Mouse (Mus musculus) lung, adult 18-20 months (tissue): Measurements from ENCODE around the gene Tiam2.

ENCODE experiments used
- DNase-seq, 2 experiments: peaks; one replicate each; pipeline ENCODE4 v3.0.0; 2022; ENCODE audit warnings: mixed read lengths in 2 of 2

Tiam2 gene

GRCm38 (mm10) chr17:3397836-3398235, 71.5 kb downstream of the Tiam2 start:
- no peak for DNase-seq

DNA sequence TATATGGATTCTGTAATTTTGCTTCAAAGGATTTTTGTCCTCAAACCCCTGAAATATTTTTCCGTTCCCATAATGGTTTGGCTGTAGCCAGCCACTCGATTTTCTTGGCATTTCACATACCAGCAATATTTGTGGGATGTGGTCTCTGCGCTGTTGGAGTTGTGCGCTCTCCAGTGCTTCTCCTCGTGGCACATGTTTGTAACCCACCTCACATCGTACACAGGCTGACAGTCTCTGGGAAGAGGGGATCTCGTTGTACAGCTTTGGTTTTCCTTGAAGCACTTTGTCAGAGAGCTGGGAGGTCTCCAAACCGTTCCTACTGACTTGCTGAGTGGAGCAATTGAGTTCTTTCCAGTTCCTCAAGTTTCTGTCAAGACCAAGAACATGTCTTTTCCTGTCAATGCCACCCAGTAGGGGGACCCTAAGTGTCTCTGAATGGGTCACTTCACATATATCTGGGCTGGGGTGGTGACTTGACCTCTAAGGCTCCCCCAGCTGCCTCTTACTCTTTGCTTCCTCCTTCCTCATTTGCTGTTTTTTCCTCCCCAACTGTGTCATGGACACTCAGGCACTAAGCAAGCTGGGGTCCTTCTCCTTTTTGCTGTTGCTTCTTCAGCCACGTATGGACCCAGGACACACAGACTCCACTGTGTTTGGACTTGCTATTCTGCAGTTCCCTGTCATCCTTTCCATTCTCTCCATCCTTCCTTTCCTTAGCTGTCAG, 79.1 kb downstream of the Tiam2 start:
- no peak for DNase-seq

DNA sequence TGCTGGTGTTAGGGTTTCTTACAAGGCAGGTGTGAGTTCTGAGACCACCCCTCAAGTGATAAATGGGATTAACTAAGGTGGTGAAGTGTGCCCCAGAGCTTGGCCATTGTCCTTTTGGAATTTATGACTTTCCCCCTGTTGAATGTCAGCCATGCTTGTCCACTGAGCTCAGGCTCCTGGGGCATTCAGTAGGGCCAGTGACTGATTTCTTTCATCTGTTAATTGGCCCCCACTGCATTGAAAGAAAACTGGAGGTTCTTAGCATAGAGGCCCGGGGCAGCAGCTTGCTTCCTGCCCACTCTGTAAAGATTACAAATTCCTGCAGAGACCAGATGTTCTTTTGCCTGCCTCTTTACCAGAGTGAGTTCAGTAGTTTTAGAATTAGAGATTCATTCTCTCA, 80.7 kb downstream of the Tiam2 start:
- no peak for DNase-seq

- DNase-seq: no peak
These were observed 83.9 kb downstream of the Tiam2 start for GRCm38 (mm10) chr17:3410307-3410706.

GRCm38 (mm10) chr17:3412771-3413170, 86.4 kb downstream of the Tiam2 start:
- no peak for DNase-seq

- DNase-seq: peak; percentile 6 to 18
These were observed 89.2 kb downstream of the Tiam2 start for GRCm38 (mm10) chr17:3415580-3415979.

DNA sequence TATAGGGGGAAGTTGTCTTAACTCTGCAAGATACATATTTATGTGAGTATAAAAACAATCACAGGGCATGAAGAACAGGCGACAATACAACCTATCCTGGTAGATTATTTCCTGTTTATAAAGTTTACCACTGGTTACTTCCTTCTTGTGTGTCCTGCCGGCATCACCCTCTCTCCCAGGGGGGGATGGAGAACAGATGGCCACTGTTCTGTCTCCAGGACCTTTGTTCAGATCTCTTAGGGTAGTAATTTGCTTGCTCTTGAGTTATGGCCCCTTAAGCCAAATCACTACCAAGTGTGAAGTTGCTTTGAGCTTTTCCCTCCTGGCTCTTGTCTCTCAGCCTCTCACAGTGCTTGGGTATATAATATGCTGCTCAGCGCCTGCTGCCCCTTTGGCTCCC, 90.0 kb downstream of the Tiam2 start:
- DNase-seq: no peak

GRCm38 (mm10) chr17:3419368-3419928, 93.1 kb downstream of the Tiam2 start:
- DNase-seq: no peak

GRCm38 (mm10) chr17:3420148-3420547, 93.8 kb downstream of the Tiam2 start:
- DNase-seq: no peak

DNA sequence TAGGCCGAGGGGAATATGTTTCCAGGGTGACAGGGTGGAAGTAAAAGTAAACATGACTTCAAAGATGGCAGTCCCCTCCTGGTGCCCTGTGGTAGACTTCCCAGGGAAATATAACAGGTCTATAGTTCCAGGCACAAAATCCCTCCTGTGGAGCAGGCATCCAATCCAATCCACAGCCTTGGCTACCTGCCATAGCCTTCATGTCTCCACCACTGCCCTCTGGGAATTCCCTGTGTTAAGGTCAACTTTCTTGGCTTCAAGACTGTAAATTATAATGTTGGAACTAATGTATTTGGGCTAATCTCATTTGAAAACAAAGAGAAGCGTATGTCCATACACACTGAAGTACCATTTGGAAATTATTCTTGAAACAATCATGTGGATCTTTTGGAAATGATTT, 97.0 kb downstream of the Tiam2 start:
- DNase-seq: no peak

GRCm38 (mm10) chr17:3428659-3429058, 102.3 kb downstream of the Tiam2 start:
- DNase-seq: no peak

DNA sequence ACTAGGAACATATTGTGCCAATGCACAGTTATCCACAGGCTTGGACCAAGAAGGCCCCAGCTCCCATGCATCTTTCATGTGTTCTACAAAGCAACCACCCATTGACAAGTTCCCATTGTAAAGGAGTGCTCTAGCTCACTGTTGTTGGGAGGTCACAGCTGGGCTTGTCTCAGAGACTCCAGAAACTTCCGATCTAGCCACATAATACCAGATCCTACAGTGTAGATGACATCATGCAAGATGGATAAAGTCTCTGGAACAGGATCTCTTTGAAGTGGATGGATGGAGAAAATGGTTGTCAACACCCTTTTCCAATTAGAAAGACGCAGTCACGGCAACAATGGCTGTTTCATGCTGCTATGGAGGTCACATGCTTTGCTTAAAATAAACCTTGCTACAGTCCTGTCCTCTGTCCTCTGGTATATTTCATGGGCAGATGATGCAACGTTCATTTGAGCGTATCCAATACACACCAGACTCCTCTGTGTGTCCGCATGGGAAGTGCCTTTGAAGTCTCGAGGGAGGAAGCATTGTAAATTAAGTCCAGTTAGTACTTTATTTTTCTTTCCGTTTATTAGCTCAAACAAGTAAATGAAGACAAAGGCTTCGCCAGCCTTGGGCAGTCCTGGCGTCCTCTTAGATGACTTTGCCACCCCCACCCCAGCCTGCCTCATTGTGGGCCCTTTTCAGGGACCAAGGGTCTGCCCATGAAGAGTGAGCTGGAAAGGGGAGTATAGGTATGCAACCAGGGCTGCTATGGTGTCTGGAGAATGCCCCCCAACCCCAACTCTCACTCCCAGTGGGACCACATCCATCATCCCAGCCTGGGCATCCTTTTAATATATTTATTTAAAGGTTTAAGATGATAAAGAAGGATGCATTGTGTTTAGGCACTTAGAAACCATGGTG, 106.5 kb downstream of the Tiam2 start:
- DNase-seq: no peak

- DNase-seq: no peak
These were observed 107.3 kb downstream of the Tiam2 start for GRCm38 (mm10) chr17:3433521-3434271.

DNA sequence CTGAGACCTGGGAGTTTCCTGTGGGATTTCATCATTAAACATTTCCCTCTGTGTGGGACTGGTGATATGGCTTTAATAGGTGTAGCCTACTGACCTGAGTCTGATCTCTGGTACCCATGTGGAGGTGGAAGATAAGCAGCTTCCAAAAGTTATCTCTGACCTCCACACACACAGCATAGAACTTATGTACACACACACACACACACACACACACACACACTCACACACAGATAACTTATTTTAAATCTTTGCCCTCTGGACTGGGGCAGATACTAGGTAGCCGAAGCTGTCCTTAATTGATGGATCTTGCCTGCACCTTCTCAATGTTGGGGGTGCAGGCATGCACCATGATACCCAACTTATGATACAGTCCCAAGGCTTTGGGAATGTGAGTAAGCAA, 108.9 kb downstream of the Tiam2 start:
- DNase-seq: no peak

GRCm38 (mm10) chr17:3436841-3437515, 110.6 kb downstream of the Tiam2 start:
- no peak for DNase-seq

DNA sequence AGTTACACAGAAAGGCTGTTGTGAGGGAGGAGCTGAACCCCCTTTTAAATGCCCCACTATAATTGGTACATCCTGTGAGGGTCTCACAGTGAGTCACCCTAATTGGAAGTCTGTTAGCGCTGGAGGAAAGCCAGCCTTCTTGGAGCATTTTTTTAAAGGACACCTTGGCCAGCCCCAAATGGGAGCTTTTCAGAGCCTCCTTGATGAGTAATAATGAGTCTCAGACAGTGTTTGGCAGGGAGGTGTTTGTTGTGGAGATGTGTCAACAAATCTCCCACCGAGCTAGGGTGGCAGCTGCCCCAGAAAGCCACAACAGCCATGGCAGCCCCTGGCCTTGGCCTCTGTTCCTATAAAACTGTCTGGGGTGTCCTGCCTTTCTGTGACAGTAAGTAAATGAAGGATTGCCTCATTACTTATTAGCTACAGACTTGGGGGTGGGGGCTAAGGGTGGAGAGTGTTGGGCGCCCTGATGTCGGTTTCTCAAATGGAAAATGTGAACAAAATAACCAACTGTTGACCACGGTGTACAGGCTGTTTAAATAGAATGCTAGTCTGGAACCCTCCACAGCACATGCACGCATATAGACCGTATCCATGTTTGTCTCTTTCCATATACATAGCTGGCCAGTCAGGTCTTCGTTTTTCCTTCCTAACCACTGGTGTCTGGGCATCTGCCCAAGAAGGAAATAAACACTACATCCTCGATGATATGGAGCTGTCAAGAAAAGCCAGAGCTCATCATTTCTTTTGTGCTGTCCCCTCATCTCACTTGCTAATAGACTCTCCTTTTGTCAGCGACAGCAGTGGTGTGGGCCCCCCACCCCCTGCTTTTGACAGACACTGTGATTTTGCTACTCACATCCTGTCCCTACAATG, 116.4 kb downstream of the Tiam2 start:
- no peak for DNase-seq

DNA sequence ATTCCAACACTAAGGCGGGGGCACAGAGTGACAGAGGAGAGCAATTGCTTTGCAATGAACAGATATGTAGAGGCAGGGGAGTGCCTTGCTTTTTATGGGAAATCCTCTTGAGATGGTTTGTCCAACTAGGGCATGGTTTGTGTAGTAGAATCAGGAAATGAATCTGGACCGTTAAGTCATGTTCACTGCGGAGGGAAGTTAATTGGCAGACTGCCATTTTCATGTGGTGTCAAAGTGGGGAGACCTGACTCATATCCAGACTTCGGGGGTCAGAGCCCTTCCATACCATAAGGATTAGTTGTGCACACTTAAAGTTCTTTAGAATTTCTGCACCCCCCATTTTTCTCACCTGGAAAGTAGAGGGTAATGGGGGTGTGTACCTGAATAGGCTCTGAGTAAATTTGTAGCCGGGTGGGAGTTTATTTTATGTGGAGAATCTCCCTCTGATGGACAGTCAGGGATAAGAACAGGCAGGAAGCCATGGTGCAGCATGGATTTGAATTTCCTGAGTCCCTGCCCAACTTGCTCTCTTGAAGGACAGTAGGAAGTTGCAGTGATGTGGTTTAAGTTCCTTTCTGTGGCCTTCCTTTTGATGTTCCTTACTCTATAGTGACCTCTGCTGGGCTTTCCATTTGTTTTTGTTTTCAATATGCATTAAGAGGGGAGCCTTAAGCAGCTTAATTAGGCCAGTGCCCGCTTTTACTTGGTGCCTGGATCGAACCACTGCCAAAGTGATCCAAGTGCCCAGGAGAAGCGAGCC, 120.0 kb downstream of the Tiam2 start:
- DNase-seq: peak in 1 of 2 experiments; percentile 7

- DNase-seq: peak; percentile 19 to 30
These were observed 122.4 kb downstream of the Tiam2 start for GRCm38 (mm10) chr17:3448725-3449124.

- DNase-seq: peak; percentile 59 to 70
These were observed 124.7 kb downstream of the Tiam2 start for GRCm38 (mm10) chr17:3451077-3451476.

- no peak for DNase-seq
These were observed 126.4 kb downstream of the Tiam2 start for GRCm38 (mm10) chr17:3452571-3453311.
